Mouse (Mus musculus) cerebellum, adult 18-20 months (tissue): ENCODE data around the gene Nsmce3.

Source experiments
- DNase-seq, 2 experiments: peaks; one replicate each; pipeline ENCODE4 v3.0.0; 2021

The Nsmce3 gene

GRCm38 (mm10) chr7:64856526-64857082 lies 16.2 kb downstream of the Nsmce3 start:
- peak; percentile 22 to 33 for DNase-seq

- peak; percentile 46 to 59 for DNase-seq
Observed at GRCm38 (mm10) chr7:64855976-64856375, 16.8 kb downstream of the Nsmce3 start.

- no peak for DNase-seq
Observed at GRCm38 (mm10) chr7:64855389-64855927, 17.3 kb downstream of the Nsmce3 start.

- DNase-seq = no peak
Observed at GRCm38 (mm10) chr7:64850791-64851190, 22.0 kb downstream of the Nsmce3 start.

- no peak for DNase-seq
Observed at GRCm38 (mm10) chr7:64847366-64847899, 25.4 kb downstream of the Nsmce3 start.

GRCm38 (mm10) chr7:64846061-64846460 lies 26.7 kb downstream of the Nsmce3 start:
- DNase-seq = no peak

GRCm38 (mm10) chr7:64840946-64841659 lies 31.7 kb downstream of the Nsmce3 start:
- DNase-seq = no peak

- DNase-seq = no peak
Observed at GRCm38 (mm10) chr7:64840576-64840895, 32.3 kb downstream of the Nsmce3 start.

- DNase-seq = peak; percentile 15 to 25
Observed at GRCm38 (mm10) chr7:64839801-64840575, 32.8 kb downstream of the Nsmce3 start.

- DNase-seq = no peak
Observed at GRCm38 (mm10) chr7:64839281-64839680, 33.5 kb downstream of the Nsmce3 start.

- DNase-seq = no peak
Observed at GRCm38 (mm10) chr7:64830214-64830995, 42.4 kb downstream of the Nsmce3 start.

- DNase-seq = no peak
Observed at GRCm38 (mm10) chr7:64821081-64821480, 51.7 kb downstream of the Nsmce3 start.

GRCm38 (mm10) chr7:64819683-64820082 lies 53.1 kb downstream of the Nsmce3 start:
- DNase-seq = no peak
